Mouse (Mus musculus) liver, postnatal 0 days (tissue): ENCODE measurements at regions not wholly inside any gene's neighbourhood (a gene's known extent, or its start where the extent isn't known, plus 50 kb on each side); places are given as distances from the start of the nearest gene placed in this dataset.

Experiments used
- CTCF ChIP-seq: sonication (generic); IDR thresholded peaks from 2 replicates; pipeline ENCODE4 v1.5.1; 2016; ENCODE audit warnings: antibody characterized with exemption, low read depth
- EP300 ChIP-seq: IDR thresholded peaks from 2 replicates; pipeline ENCODE4 v1.6.1; 2016; ENCODE audit warnings: antibody characterized with exemption, low read depth, mild to moderate bottlenecking

DNA sequence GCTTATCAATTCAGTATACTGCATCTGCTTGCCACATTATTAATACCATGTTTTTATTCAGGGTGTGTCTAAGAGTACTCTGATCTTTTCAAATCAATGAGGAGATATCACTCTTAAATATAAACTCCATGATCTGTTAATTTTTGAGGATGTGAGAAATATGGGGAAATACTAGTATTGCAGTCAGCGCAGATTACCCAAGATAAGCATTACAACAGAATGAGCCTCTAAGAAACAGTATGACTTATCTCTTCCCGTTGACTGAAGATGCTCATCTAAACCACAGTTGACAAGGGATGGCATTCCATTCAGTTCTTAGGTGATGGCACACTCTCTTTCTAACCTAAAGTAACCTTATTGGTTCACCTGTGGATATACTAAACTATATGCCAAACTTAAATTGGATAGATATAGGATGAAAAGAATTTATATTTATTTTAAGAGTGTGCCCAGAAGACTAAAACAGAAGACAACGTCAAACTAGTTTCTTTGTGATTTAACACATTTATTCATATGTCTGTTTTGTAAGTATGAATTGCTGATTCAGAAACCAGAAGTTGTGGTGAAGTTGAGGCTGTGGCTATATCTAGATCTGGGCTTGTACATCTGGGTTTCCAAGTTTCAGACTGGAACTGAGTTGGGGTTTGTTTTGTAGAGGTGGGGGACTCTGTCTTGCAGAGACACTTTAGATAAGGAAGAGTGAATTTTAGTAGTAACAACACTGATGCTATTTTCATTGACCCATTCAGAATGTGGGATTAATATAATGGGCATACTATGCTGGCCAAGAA lies 107.8 kb upstream of the Itga1 start:
- no peak for TF ChIP-seq CTCF
- TF ChIP-seq EP300, result no peak
